8 mouse cellular contexts compared by ENCODE assay signal in the genomic region with DNA sequence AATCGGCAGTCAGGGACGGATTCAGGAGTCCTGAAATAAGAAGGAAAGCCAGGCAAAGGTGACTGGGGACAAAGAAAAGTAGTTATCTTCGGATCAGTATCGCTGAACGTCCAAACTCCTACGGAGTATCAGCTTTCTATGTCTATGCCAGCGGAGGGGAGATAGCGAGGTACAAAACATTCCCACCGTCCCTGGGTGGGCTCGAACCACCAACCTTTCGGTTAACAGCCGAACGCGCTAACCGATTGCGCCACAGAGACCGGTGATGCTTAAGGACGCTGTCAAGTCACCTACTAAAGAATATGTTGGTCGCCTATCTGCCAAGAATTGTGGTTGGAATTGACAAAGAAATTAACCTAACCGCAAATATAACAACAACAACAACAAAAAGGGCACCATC. TPM values are rescaled to one million over a fixed set of nuclear protein-coding genes. Genes with fewer than 3 reads are reported as not detected.
DNase-seq lines count a peak whose midpoint lies in the region; ATAC-seq lines count a peak whose summit lies in the region.

No protein-coding gene starts in this region.

- H3K4me3 ChIP-seq in hindbrain, embryonic 12.5 days = peak overlapping the region; percentile 56

- peak; percentile 69 for ATAC-seq in hindbrain, embryonic 12.5 days (ENCODE audit: low FRiP score)

- H3K27ac ChIP-seq in hindbrain, embryonic 12.5 days = no peak overlapping the region

- 0% methylated on average over 20 of the region's 20 CpGs for WGBS in hindbrain, embryonic 12.5 days

- H3K9me3 ChIP-seq in hindbrain, embryonic 12.5 days (replicated peaks) = no peaks in the 10 kb centered on the region

- peak overlapping the region; percentile 83 for H3K4me2 ChIP-seq in hindbrain, embryonic 12.5 days (replicated peaks)

- DNase-seq in Muller cell, postnatal 12 days (ENCODE audit: inconsistent ontology term) = peak; percentile 88
- DNase-seq in cerebellum, postnatal 10 days = peak; percentile 94 to 96
- peak; percentile 55 to 87 for DNase-seq in frontal cortex, postnatal 10 days (ENCODE audit: low spot score in 2 of 2)
- peak; percentile 90 to 92 for DNase-seq in layer of hippocampus, postnatal 14 days (ENCODE audit: low spot score in 2 of 2)
- DNase-seq in lung, postnatal 14 days = peak; percentile 88
- peak; percentile 79 for DNase-seq in ovary, postnatal 36 days (ENCODE audit: low spot score)
- peak; percentile 91 for DNase-seq in thymus, postnatal 25 days

- peaks cover 21% of the 10 kb centered on the region; the same call in 1 of the 2 replicates for H3K4me1 ChIP-seq in hindbrain, embryonic 12.5 days

- H3K36me3 ChIP-seq in hindbrain, embryonic 12.5 days = no peaks in the 10 kb centered on the region

- H3K27me3 ChIP-seq in hindbrain, embryonic 12.5 days = peaks cover 49% of the 10 kb centered on the region

- H3K9ac ChIP-seq in hindbrain, embryonic 12.5 days = peak overlapping the region; percentile 50

RNA-seq across cellular contexts. Expression of gene Fcgr4, which starts 15.0 kb away (rescaled TPM):
- polyA plus RNA-seq in hindbrain, embryonic 12.5 days (2016; fragmentation: Nextera tagmentation; extraction: Ambion mirVana) = 0.25 and 0.45 TPM in 2 replicates
- total RNA-seq in layer of hippocampus, postnatal 14 days (2021) = not detected

RNA-seq across cellular contexts. Expression of gene Fcgr3, which starts 31.0 kb away (rescaled TPM):
- 7.2 and 9.1 TPM in 2 replicates for polyA plus RNA-seq in hindbrain, embryonic 12.5 days (2016; fragmentation: Nextera tagmentation; extraction: Ambion mirVana)
- total RNA-seq in layer of hippocampus, postnatal 14 days (2021) = 10 to 100 TPM; 10.2 to 11.6 TPM

RNA-seq across cellular contexts. Expression of gene Fcgr2b, which starts 57.4 kb away (rescaled TPM):
- 0.43 and 0.49 TPM in 2 replicates for polyA plus RNA-seq in hindbrain, embryonic 12.5 days (2016; fragmentation: Nextera tagmentation; extraction: Ambion mirVana)
- 1 to 10 TPM; 3.6 to 3.8 TPM for total RNA-seq in layer of hippocampus, postnatal 14 days (2021)
